Mouse (Mus musculus) forebrain, embryonic 11.5 days (tissue): ENCODE results near the gene Magt1. TPM values are rescaled to one million over a fixed set of nuclear protein-coding genes. Genes with fewer than 3 reads are reported as not detected.

Experiments used
- ATAC-seq: fragments of 200-750 bp; cut with Nextera tagmentation; replicated peaks from 2 replicates; pipeline ENCODE4 v1.8.0; 2017; ENCODE audit warnings: moderate TSS enrichment; ENCODE audit not compliant: low FRiP score
- DNase-seq: peaks from one replicate; pipeline ENCODE4 v3.0.0-alpha.2; 2017; ENCODE audit warnings: low spot score
- H3K27ac ChIP-seq: fragments of 300-500 bp; sonication (generic); 2 replicates; pipeline ENCODE4 v1.5.1; 2014; ENCODE audit warnings: low read depth, low read length
- H3K27me3 ChIP-seq: fragments of 300-500 bp; sonication (generic); 2 replicates; pipeline ENCODE4 v1.6.1; 2014; ENCODE audit warnings: mild to moderate bottlenecking, low read length, mixed read lengths; ENCODE audit not compliant: control insufficient read depth, insufficient read depth
- H3K36me3 ChIP-seq: fragments of 300-500 bp; sonication (generic); 2 replicates; pipeline ENCODE4 v1.6.1; 2014; ENCODE audit warnings: mild to moderate bottlenecking, low read length, moderate library complexity, mixed read lengths; ENCODE audit not compliant: control insufficient read depth, insufficient read depth
- H3K4me1 ChIP-seq: fragments of 300-500 bp; sonication (generic); replicated peaks from 2 replicates; pipeline ENCODE4 v1.6.1; 2014; ENCODE audit warnings: low read length, mixed read lengths; ENCODE audit not compliant: control insufficient read depth, insufficient read depth
- H3K4me2 ChIP-seq: fragments of 300-500 bp; sonication (generic); 2 replicates; pipeline ENCODE4 v1.6.1; 2014; ENCODE audit warnings: low read depth, mild to moderate bottlenecking, low read length, moderate library complexity, mixed read lengths; ENCODE audit not compliant: severe bottlenecking
- H3K4me3 ChIP-seq: fragments of 300-500 bp; sonication (generic); 2 replicates; pipeline ENCODE4 v1.5.1; 2014; ENCODE audit warnings: low read depth, low read length
- H3K9ac ChIP-seq: fragments of 300-500 bp; sonication (generic); 2 replicates; pipeline ENCODE4 v1.6.1; 2014; ENCODE audit warnings: low read length
- H3K9me3 ChIP-seq: fragments of 300-500 bp; sonication (generic); 2 replicates; pipeline ENCODE4 v1.6.1; 2016; ENCODE audit warnings: low read length, mixed read lengths; ENCODE audit not compliant: control insufficient read depth
- WGBS: fragments of 180-500 bp; shearing (Covaris S2); extraction: QIAGEN DNeasy Blood & Tissue Kit; methylation state at CpG from one replicate; pipeline ENCODE4 v1.1.7; 2014; 5-methylcytosine and 5-hydroxymethylcytosine counted together
- polyA plus RNA-seq: library from polyadenylated mRNA; unstranded; fragments of >200 nt; fragmentation: Nextera tagmentation; extraction: Ambion mirVana; gene quantifications from 2 replicates; pipeline ENCODE4 v1.2.1, GENCODE M21; 2014

Gene Magt1
- 39.0 and 45.6 TPM in 2 replicates for polyA plus RNA-seq

DNA sequence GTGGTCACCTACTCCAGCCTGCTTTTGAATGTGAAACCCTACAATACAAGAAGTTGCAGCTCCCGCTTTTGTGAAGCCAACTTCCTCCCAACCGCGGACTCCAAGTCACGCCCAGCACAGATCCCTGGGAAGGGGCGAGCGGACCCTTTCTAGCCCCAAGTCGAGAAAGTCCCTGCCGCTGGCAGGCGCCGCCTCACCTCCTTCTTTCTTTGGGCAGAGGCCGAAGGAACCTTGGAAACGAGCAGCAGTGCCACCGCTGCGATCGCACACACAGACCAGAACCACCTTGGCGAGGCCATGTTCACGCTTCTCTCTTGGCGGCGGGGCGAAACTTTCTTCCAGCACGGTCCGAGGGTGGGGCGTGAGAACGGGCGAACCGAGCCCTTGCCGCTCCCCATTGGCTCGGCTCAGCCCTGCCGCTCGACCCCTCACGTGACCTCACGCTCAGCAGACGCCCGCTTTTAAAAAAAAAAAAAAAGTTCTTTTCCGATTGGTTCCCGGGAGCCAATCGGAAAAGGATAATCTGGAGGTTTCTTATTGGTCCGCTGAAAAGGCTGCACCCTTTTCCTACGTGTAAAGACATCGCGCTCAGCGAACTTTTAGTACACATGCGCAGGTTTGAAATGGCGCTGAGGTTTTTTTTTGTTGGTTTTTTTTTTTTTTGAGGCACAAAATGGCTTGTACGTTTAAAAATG is at the start of gene Magt1:
Gene Magt1 (minus strand): TSS at position 442 of the 695 bp plus-strand sequence.
- Histone ChIP-seq H3K27ac (peak within 1 kb of the TSS; percentile 64; the same call in 1 of the 2 replicates), H3K36me3 (no peaks in the 10 kb centered on the region), H3K9ac (peak within 1 kb of the TSS; percentile 55), H3K4me3 (peak within 1 kb of the TSS; percentile 52), H3K4me2 (peak within 1 kb of the TSS; percentile 47), H3K9me3 (no peaks in the 10 kb centered on the region), H3K4me1 (no peaks in the 10 kb centered on the region; the same call in 1 of the 2 replicates), H3K27me3 (no peaks in the 10 kb centered on the region)
- 26% methylated on average over 45 of the region's 45 CpGs for WGBS
- peak; percentile 90 for DNase-seq
- peak; percentile 95 for ATAC-seq

DNA sequence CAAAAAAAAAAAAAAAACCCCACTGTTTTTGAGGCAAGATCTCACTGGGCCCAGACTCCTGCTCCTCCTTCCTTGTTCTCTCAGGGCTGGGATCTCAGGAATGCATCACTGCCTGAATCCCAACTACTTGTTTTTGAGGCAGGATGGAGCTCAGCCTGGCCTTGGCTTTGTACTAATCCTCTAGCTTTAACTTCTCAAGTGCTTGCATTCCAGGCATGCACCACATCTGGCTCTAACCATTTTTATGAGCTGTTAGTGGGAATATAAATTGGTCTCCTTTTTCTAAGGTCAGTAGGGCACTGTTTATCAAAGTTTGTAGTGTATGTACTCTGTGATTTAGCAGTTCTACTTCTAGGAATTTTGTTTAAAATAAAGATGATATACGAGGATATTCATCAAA is 36.5 kb upstream of the Magt1 start:
- H3K9me3 ChIP-seq: no peaks in the 10 kb centered on the region

DNA sequence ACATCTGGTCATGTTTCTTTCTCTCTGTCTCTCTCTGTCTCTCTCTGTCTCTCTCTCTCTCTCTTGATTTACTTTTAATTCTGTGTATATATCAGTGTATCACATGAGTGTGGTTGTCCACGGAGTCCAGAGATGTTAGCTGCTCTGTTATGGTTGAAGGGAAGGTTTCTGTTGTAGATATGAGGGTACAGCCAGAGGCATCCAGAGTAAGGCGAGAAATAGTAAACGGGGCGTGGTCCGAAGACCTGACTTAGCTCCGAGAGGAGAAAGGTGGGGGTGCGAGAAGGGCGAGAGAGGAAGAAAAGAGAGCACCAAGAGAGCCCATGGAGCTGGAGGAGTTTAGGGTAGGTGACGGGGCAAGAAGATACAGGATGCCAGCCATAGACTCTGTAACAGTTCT is 34.2 kb upstream of the Magt1 start:
- WGBS: 88% methylated on average over 9 of the region's 9 CpGs
- no peaks in the 10 kb centered on the region; the same call in 1 of the 2 replicates for H3K27me3 ChIP-seq

More for the DNA sequence above, 36.5 kb upstream of the Magt1 start:
- H3K36me3 ChIP-seq: no peaks in the 10 kb centered on the region
- no peak overlapping the region for H3K4me3 ChIP-seq
- H3K4me1 ChIP-seq: no peaks in the 10 kb centered on the region
- no peak overlapping the region for H3K9ac ChIP-seq
- no peak overlapping the region for H3K27ac ChIP-seq
- no peak for ATAC-seq
- H3K27me3 ChIP-seq: no peaks in the 10 kb centered on the region; the same call in 1 of the 2 replicates
- no peak overlapping the region for H3K4me2 ChIP-seq
- DNase-seq: no peak
- WGBS: 71% methylated on average over 1 of the region's 1 CpGs

DNA sequence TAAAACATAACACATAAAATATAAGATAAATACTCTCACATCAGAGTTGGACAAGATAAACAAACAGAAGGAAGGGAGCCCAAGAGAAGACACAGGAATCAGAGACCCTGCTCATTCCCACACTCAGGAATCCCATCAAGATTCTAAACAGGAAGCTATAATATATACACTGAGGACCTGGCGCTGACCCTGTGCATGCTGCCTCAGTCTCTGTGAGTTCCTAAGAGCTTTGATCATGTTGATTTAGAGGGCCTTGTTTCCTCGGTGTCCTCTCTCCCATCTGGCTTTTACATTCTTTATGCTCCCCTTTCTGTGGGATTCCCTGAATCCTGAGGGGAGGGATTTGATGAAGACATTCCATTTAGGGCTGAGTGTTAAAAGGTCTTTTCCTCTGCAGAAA is 33.7 kb upstream of the Magt1 start:
- no peak for ATAC-seq
- no peaks in the 10 kb centered on the region for H3K9me3 ChIP-seq
- DNase-seq: no peak
- no peaks in the 10 kb centered on the region; the same call in 1 of the 2 replicates for H3K27me3 ChIP-seq
- no peak overlapping the region for H3K27ac ChIP-seq
- no peak overlapping the region for H3K4me3 ChIP-seq
- no peaks in the 10 kb centered on the region for H3K36me3 ChIP-seq
- no peaks in the 10 kb centered on the region for H3K4me1 ChIP-seq
- H3K4me2 ChIP-seq: no peak overlapping the region
- 55% methylated on average over 2 of the region's 2 CpGs for WGBS
- no peak overlapping the region for H3K9ac ChIP-seq

More for the DNA sequence above, 34.2 kb upstream of the Magt1 start:
- Histone ChIP-seq H3K4me1 (no peaks in the 10 kb centered on the region), H3K36me3 (no peaks in the 10 kb centered on the region), H3K9me3 (no peaks in the 10 kb centered on the region), H3K27ac (no peak overlapping the region), H3K4me2 (no peak overlapping the region), H3K4me3 (no peak overlapping the region), H3K9ac (no peak overlapping the region)
- DNase-seq (no peak), ATAC-seq (no peak)

DNA sequence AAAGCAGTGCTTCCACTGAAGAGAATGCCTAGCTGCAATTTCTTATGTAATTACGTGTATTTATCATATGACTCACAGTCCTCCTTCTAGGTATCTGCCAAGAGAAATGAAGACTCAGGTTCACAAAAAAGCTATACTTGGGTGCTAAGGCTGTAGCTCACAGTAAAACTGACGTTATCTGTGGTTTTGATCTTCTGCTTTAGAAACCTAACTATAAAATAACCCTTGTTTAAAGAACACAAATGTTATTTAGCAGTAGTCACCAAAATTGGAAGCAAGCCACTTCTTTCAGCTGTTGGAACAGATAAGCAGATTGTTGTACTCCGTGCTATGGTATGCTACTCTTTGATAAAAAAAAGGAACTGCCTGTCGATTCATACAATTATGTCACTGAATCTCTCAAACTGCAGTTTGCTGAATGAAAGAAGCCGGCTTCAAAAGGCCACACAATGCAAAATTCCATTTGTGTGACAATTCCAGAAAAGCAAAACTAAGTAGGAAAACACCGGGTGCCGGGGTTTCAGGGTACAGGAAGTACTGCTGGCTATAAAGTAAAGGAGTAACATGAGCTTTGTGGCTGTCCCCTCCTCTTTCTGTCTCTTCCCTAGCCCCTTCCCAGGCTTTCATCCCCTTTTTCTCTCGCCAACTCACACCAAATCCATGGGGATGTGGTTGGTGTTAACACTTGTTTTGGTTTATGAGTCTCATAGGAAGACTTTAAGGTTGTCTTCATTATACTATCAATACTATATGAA is 32.3 kb upstream of the Magt1 start:
- Histone ChIP-seq H3K9me3 (no peaks in the 10 kb centered on the region), H3K36me3 (no peaks in the 10 kb centered on the region), H3K4me2 (no peak overlapping the region), H3K27me3 (no peaks in the 10 kb centered on the region; the same call in 1 of the 2 replicates), H3K4me1 (no peaks in the 10 kb centered on the region), H3K27ac (no peak overlapping the region), H3K4me3 (no peak overlapping the region), H3K9ac (no peak overlapping the region)
- DNase-seq (no peak), ATAC-seq (no peak)
- 71% methylated on average over 8 of the region's 8 CpGs for WGBS

DNA sequence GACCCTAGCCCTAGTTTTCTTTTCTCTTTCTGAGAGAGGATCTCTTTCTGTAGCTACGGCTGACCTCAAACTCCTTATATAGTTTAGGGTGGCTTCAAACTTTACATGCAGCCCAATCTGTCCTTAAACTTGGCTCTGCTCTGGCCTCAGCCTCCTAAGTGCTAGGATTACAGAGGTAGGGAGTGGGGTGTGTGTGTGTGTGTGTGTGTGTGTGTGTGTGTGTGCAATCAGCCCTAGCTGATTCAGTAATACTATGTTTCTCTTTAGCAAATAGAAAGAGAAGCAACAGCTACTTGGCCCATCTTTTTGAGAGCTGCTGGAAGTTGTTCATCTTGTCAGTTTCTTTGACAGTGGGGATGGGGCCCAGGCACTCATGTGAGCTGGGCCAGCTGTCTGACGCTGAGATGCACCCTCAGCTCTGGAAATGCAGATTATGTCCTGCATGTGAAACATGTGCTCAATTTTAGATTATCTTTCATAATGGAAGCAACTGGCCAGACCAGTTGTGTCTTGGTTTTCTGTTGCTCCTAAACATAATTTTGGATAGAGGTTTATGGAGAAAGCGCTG is 25.6 kb upstream of the Magt1 start:
- H3K4me3 ChIP-seq: no peak overlapping the region
- H3K4me1 ChIP-seq: no peaks in the 10 kb centered on the region
- H3K27ac ChIP-seq: no peak overlapping the region
- no peaks in the 10 kb centered on the region for H3K27me3 ChIP-seq
- H3K9ac ChIP-seq: no peak overlapping the region
- ATAC-seq: no peak
- WGBS: 89% methylated on average over 3 of the region's 3 CpGs
- no peaks in the 10 kb centered on the region for H3K9me3 ChIP-seq
- no peak overlapping the region for H3K4me2 ChIP-seq
- H3K36me3 ChIP-seq: no peaks in the 10 kb centered on the region
- DNase-seq: no peak

DNA sequence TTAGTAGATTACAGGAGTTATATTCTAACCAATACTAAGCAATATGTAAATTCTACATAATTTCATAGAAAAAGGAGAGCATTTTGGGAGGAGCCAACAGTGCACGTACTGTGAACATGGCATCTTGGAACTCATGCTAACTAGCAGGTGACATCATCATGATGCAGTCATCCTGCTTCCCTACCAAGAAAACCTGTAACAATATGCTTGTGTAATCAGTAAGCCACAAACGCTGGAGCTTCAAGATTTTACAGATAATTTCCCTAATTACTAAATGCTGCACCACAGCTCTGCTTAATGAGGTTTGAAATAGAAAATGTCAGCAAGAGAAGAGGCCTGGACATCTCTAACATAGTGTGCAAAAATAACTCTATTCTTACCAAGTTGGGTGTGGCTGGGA is 24.0 kb upstream of the Magt1 start:
- DNase-seq (no peak), ATAC-seq (no peak)
- Histone ChIP-seq H3K27ac (no peak overlapping the region), H3K27me3 (no peaks in the 10 kb centered on the region), H3K4me2 (no peak overlapping the region), H3K4me3 (no peak overlapping the region), H3K9me3 (no peaks in the 10 kb centered on the region), H3K4me1 (no peaks in the 10 kb centered on the region), H3K9ac (no peak overlapping the region), H3K36me3 (no peaks in the 10 kb centered on the region)
- 78% methylated on average over 2 of the region's 2 CpGs for WGBS

DNA sequence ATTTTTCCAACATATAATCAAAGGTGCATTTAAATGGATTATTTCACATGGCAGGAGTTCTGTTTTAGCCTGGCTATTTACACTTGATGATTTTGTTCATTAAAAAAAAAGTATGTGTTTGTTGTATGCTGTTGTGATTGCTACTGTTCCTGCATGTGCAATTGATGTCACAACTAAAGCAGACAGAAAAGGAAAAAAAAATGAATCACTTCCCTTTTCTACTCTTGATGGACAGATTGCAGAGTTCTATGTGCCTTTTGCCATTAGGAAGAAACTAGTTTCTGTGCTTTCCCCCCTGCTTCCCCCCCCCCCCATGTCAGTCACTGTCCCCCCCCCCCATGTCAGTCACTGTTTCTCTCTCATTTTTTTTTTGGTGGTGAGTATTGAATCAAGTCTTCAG is 19.4 kb upstream of the Magt1 start:
- DNase-seq (no peak), ATAC-seq (no peak)
- Histone ChIP-seq H3K9ac (no peak overlapping the region), H3K9me3 (no peaks in the 10 kb centered on the region), H3K4me2 (no peak overlapping the region), H3K4me3 (no peak overlapping the region), H3K27ac (no peak overlapping the region), H3K36me3 (no peaks in the 10 kb centered on the region), H3K27me3 (no peaks in the 10 kb centered on the region), H3K4me1 (no peaks in the 10 kb centered on the region)
